Mouse (Mus musculus): ENCODE data around the gene Ankra2.

- no peak for TF ChIP-seq EP300 (IDR thresholded peaks at IDR 0.05; ENCODE audit: low read depth)
- TF ChIP-seq CTCF (IDR thresholded peaks at IDR 0.05; ENCODE audit: low read depth), result 0 out of 2 replicates have a peak, but pooled peaks have one; percentile 3
Measured at GRCm38 (mm10) chr13:98262636-98263457, at the start of gene Ankra2, which contains the start of gene Utp15.
